Mouse (Mus musculus) spleen, adult 2 months (tissue): ENCODE measurements at regions not wholly inside any gene's neighbourhood (a gene's known extent, or its start where the extent isn't known, plus 50 kb on each side); places are given as distances from the start of the nearest gene placed in this dataset.

Experiments
- CTCF ChIP-seq: fragments of 200-500 bp; IDR thresholded peaks from 2 replicates; pipeline ENCODE4 v1.5.1; 2011; ENCODE audit warnings: mild to moderate bottlenecking, inconsistent platforms; ENCODE audit not compliant: insufficient read depth, insufficient read length, insufficient replicate concordance; ENCODE audit errors: extremely low read depth
- POLR2A ChIP-seq: fragments of 200-500 bp; IDR thresholded peaks from 2 replicates; pipeline ENCODE4 v1.6.1; 2011; ENCODE audit warnings: low read depth, low read length, inconsistent platforms

DNA sequence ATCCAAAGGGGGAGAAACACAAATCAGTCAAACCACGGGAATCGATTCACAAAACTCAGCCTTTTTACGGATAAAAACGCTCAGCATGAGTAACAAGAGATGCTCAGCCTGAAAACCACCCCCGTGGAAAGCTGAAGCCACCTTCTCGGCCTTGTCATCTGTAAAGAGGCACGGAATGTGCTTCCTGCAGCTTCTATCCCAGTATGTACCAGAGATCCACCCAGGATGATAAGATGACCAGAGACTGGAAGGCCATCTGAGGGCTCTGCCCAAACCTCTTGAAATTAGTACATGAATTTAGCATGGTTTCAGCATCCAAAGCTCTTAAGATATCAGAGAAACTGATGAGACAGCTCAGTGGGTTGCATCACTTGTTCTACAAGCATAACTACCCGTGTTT, 149.0 kb upstream of the Mgmt start:
- TF ChIP-seq CTCF = no peak
- no peak for TF ChIP-seq POLR2A
